Mouse (Mus musculus) left cerebral cortex, postnatal 14 days (tissue): Measurements from ENCODE around the gene Itpa. TPM values are rescaled to one million over a fixed set of nuclear protein-coding genes. Genes with fewer than 3 reads are reported as not detected.

Source experiments
- DNase-seq, 2 experiments: peaks; one replicate each; pipeline ENCODE4 v3.0.0; 2021 to 2022; ENCODE audit warnings: low spot score in 2 of 2, mixed read lengths in 1 of 2
- intact Hi-C: fragments of 180-260 bp; cut with DNase I; formaldehyde crosslinking; loops from one replicate; pipeline ENCODE4 v1.15.1; 2025
- total RNA-seq, 2 experiments: library from RNA; stranded (reverse); gene quantifications; 2 replicates each; pipeline ENCODE4 v1.2.3; 2021

Itpa gene
- total RNA-seq, 2 experiments from 2014 or later, result 40.4 to 41.9 TPM

GRCm38 (mm10) chr2:130653303-130653702, 14.1 kb upstream of the Itpa start:
- DNase-seq, result peak in 1 of 2 experiments; percentile 53
- intact Hi-C loops, result no loop called here

GRCm38 (mm10) chr2:130653760-130654159, 13.7 kb upstream of the Itpa start:
- intact Hi-C loops, result no loop called here
- no peak for DNase-seq

DNA sequence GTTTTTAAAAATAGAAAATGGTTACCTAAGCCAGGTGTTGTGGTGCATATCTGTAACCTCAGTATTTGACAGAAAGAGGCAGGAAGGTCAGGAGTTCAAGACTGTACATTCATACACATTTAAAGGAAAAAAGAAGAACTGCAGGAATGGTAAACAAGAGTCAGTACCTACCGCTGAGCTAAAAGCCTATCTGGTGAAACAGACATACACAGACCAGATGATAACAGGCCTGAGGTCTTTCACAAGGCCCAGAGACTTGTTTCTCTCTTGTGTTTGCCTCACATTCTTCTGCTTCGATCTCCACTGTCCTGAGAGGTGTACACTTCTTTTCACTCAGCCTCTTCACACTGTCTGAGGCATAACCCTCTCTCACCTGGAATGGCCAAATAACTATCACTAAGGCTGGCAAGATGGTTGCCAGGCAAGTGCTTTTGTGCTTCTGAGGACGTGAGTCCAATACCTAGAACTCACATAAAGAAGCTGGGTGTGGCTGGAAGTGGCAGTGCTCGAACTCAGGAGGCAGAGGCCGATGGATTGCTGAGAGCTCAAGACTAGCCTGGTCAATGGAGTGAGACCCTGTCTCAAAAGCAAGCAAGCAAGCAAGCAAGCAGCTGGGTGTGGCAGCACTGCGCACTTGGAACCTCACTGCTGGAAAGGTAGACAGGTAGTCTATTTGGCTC, 11.6 kb upstream of the Itpa start:
- DNase-seq, result no peak
- intact Hi-C loops, result no loop called here

- intact Hi-C loops, result no loop called here
- peak; percentile 49 to 79 for DNase-seq
Measured at GRCm38 (mm10) chr2:130656536-130656935, 10.9 kb upstream of the Itpa start.

DNA sequence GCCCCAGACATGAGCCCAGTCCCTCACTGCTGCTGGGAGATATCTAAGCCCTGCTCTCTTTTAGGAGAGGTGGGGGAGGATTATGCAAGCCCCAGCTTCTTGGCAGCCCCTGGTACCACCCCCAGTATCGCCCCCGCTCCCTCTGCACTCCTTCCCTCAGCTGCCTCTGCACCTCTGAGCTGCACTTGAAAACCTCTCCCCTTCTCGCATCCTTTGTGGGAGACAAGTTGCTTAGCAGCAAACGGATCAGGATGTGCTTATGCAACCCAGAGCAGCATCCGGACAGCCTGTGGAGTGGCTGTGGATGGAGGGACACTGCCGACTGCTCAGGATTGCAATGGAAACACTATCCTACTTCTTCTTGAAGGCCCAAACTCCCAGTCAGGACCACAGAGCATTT, 9.9 kb upstream of the Itpa start:
- intact Hi-C loops, result no loop called here

GRCm38 (mm10) chr2:130658530-130658929, 8.9 kb upstream of the Itpa start:
- intact Hi-C loops, result no loop called here
- DNase-seq, result no peak

More for the DNA sequence above, 9.9 kb upstream of the Itpa start:
- DNase-seq, result peak; percentile 76 to 86

DNA sequence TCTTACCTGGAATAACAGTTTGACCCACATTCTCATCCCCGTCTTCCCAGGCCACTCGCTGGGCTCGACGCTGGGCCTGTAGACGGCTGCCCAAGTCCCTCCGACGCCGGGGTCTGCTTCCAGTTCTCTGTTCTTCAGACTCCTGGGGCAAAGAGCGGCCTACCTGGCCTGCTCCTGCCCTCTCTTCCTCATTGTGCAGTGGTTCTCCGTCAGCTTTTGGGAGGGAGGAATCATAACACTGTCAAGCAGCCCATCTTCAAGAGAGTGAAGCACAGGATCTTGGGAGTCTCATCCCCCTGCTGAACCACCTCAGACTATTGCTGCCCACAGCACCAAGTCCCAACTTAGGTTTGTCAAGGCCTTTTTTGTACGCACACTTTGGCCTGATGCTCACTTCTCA, 4.1 kb upstream of the Itpa start:
- intact Hi-C loops, result loop anchor here (5.0 kb wide), 1 partner anchor 101 kb away; the partner anchor contains the start of gene Mrps26
- DNase-seq, result no peak

DNA sequence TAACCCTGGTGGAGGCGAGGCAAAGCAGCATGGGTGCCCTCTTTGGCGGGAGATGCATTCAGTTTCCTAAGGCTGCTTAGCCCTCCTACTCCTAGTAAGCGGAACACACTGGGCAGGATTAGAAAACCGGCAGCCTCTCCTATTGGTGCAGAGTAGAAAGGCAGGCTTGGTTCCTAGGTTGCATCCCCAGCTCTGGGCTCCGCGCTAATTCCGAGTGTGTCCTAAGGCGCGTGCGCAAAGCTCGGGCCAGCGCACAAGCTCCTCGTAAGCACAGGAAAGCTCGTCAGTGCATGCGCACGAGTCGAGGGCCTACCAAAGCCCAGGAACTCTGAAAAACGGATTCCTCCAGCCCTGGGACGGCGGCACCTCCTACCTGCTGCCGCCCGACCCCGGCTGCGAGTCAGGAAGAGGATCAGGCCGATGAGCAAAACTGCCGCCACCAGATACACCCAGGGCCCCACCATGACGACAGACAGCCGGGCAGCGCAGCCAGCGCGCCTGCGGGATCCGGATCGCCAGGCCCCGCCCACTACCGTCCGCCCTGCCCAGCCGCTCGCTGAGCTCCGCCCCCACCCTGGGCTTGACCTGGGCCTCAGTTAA, 3.2 kb upstream of the Itpa start, which contains the start of gene Ddrgk1:
Gene Ddrgk1, minus strand, starts transcription at position 558 of the 600 bp plus-strand sequence.
- peak; percentile 94 to 98 for DNase-seq
- intact Hi-C loops, result loop anchor here (5.0 kb wide), 1 partner anchor 102 kb away; the partner anchor contains the start of gene Mrps26

GRCm38 (mm10) chr2:130677211-130677610, 9.8 kb downstream of the Itpa start:
- intact Hi-C loops, result no loop called here
- DNase-seq, result no peak

DNA sequence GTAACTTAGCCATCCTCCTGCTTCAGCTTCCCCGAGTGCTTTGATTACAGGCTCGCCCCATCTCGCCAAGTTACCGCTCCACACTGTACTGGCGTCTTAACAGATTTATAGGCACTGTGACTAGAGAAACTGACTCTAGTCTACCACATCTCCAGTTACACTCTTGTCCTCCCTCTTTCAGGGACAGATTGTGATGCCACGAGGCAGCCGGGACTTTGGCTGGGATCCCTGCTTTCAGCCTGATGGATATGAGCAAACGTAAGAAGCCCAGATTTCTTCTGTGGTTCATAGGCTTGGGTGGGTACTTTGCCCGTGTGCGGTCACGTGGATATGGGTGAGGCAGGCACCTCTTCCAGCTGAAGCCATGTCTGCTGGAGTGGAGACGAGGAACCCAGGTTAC, 11.7 kb downstream of the Itpa start:
- DNase-seq, result no peak

DNA sequence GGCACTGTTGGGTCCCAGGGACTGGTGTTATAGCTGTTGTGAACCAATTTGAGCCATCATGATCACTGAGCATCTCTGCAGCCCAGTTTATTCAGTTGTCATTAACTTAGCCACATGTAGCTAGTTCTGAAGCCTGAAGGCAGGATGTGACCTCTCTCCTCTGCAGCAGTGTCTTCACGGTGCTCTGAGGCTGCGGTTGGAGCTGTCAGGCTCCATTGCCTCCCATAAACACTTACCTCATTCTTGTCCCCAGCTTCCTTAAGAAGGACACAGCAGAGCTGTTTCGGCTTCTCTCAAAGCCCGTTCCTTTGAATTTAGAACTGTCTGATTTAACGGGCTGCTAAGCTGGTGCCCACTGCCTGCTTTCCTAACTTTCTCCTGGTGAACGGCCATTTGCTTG, 12.5 kb downstream of the Itpa start:
- intact Hi-C loops, result no loop called here
- no peak for DNase-seq

More for the DNA sequence above, 11.7 kb downstream of the Itpa start:
- intact Hi-C loops, result no loop called here

- intact Hi-C loops, result no loop called here
Measured at GRCm38 (mm10) chr2:130681531-130681930, 14.1 kb downstream of the Itpa start.

DNA sequence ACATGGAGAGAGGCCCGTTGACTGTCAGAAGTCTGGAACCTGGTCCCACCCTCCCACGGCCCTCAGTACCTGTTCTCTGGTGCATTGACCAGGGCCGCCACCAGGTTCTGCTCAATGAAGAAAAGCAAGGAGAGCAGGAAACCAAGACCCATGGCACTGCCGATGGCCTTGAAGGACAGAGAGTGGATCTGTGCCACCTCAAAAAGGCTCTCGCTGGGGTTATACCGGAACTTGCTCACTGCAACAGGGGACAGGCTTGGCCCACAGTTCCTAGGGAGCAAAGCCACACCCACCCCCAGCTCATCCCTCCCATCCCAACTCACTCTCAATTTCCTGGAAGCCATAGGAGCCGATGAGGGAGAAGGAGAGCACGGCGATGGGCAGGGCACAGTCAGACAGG, 18.0 kb downstream of the Itpa start:
- no peak for DNase-seq
- intact Hi-C loops, result no loop called here

More at GRCm38 (mm10) chr2:130681531-130681930, 14.1 kb downstream of the Itpa start:
- no peak for DNase-seq

DNA sequence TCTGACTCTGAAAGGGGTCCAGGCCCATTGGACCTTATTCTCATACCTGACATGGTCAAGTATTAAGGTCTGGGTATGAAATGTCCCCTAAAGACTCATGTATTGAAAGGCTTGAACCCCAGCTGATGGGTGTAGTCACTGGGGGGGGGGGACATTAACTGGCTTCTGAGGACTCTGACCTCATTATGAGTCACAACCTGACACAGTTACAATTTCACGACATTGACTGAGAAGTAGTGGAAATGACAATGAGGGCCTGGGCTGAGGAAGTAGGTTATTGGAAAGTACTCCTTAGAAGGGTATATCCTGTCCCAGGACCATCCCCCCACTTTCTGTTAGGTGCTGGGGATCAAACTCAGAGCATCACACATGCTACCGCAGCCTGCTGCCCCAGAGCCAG, 21.6 kb downstream of the Itpa start:
- no peak for DNase-seq
- intact Hi-C loops, result no loop called here

DNA sequence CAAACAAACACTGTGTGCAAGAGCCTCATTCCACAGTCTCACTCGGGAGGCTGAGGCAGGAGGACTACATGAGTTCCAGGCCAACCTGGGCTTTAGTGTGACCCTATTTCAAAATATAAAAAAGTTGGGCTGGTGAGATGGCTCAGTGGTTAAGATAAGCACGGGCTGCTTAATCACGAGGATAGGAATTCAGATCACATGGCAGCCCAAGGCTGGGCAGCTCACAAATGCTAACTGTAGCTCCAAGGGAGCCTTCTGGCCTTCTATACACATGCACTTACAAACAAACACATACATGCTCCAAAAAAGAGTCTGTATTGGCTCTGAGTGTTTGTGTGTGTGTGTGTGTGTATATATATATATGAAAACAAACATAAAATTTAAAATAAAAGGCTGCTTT, 26.2 kb downstream of the Itpa start:
- intact Hi-C loops, result no loop called here
- DNase-seq, result no peak

DNA sequence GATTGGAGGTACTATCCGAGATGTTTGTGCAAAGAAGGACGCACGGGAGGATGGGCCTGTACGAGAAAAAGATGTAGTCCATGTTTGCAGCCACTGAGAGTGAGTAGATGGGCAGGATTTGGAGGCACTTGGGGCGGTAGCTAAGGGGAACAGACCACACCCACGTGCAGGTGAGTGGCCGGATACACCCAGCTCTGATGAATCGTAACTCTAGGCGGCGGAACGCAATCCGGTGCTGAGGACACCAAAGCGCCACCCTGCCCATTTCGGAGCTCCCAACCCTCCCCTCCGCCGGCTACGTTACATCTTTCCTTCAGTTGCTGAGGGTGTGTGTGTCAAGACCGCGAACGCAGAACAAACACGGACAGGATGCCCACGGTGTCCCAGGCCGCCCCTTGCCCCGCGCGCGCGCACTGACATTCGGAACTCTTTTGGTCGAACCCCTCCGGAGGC, 29.3 kb downstream of the Itpa start:
- intact Hi-C loops, result no loop called here
- DNase-seq, result no peak

DNA sequence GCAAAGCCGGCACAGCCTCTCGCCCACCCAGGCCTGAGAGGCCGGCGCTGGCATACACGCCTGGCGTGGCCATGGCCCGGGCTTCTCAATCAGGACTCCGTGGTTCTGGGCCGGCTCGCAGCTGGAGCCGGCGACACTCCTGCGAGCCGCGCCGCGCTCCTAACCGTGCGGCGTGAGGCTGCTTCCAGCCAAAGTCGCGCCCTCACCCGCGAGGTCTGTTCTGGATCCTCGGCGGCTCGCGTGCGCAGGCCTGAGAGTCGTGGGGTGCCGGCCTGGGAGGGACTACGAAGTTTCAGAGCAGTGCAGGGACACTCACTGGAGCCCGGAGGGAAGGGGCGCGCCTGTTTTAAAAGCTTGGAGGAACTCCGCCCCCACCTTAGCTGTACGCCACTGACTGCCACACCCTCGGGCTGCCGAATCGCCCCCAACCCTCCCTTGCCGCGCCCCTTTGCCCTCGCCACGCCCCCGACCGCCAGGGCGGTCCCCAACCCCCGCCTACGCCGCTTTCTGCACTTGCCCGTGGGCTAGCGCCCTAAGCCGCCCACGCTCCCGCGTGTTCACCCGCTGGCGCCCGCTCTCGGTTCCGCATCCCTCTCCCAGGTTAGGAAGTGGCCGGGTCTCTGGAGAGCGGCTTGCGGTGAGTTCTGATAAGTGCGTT, 29.9 kb downstream of the Itpa start, which contains the start of gene Slc4a11:
Gene Slc4a11, minus strand, starts transcription at position 367 of the 658 bp plus-strand sequence.
- peak; percentile 26 to 32 for DNase-seq
- intact Hi-C loops, result no loop called here

DNA sequence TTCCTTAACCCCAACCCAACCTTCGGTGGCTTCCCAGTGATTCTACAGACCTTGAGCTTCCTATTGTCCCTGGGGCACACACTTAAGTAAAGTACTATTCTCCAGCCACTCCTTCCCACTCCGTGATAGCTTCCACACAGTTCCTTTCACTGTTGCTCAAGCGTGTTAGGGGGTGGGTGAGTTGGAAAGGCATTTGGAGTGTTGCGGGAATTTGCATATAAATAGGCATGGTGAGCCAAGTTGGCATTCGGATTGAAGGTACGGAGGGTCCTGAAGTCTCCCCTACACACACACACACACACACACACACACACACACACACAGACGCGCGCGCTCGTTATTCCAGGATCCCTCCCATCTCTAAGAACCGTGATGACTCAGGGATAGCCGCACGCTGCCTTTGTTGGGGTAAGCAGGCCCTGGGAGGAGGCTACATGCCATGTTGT, 30.4 kb downstream of the Itpa start:
- peak in 1 of 2 experiments; percentile 37 for DNase-seq
- intact Hi-C loops, result no loop called here

- DNase-seq, result no peak
Measured at GRCm38 (mm10) chr2:130704040-130705001, 36.9 kb downstream of the Itpa start.

More at GRCm38 (mm10) chr2:130704040-130705001, 36.9 kb downstream of the Itpa start:
- intact Hi-C loops, result no loop called here
